Mouse (Mus musculus): ENCODE results near the gene Camk1.

DNA sequence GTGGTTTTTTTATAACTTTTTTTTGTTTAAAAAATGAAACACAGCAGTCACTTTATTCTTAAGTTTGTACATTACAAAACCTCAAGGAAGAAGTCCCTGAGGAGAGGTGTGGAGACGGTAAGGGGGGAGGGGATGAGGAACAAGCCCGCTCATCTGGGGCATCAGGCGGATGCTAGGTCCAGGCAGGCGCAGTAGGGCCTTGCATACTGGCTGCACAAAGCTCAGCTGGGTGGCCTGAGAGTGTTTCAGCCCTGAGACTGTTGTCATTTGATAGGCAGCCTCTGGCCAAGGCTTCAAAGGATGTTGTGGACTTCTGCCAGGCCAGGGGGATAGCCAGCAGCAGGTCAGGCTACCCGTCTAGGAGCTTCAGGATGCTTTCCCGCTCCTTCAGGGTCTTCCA is 22.9 kb upstream of the Camk1 start:
- no peak for TF ChIP-seq POLR2A (IDR thresholded peaks at IDR 0.05; ENCODE audit: insufficient read depth, low read length)
- no peak for TF ChIP-seq CTCF (IDR thresholded peaks at IDR 0.05; ENCODE audit: low read depth, low read length)
- TF ChIP-seq EP300 (IDR thresholded peaks at IDR 0.05; ENCODE audit: insufficient read depth, low read depth, low read length), result no peak
